Mouse (Mus musculus) hindbrain, embryonic 10.5 days (tissue): ENCODE measurements at regions not wholly inside any gene's neighbourhood (a gene's known extent, or its start where the extent isn't known, plus 50 kb on each side); places are given as distances from the start of the nearest gene placed in this dataset.
A peak's percentile ranks its signal among the peaks of the same experiment; 100 is the strongest.

Source experiments
- DNase-seq: peaks from one replicate; pipeline ENCODE4 v3.0.0-alpha.2; 2017; ENCODE audit warnings: low spot score
- H3K27ac ChIP-seq: fragments of 300-500 bp; sonication (generic); 2 replicates; pipeline ENCODE4 v1.5.1; 2016; ENCODE audit warnings: mild to moderate bottlenecking, moderate library complexity
- H3K27me3 ChIP-seq: fragments of 300-500 bp; sonication (generic); 2 replicates; pipeline ENCODE4 v1.6.1; 2016; ENCODE audit warnings: mild to moderate bottlenecking; ENCODE audit not compliant: poor library complexity, insufficient read depth, severe bottlenecking
- H3K36me3 ChIP-seq: fragments of 300-500 bp; sonication (generic); 2 replicates; pipeline ENCODE4 v1.6.1; 2016; ENCODE audit warnings: mild to moderate bottlenecking, moderate library complexity
- H3K4me1 ChIP-seq: fragments of 300-500 bp; sonication (generic); replicated peaks from 2 replicates; pipeline ENCODE4 v1.6.1; 2016; ENCODE audit warnings: mild to moderate bottlenecking
- H3K4me3 ChIP-seq: fragments of 300-500 bp; sonication (generic); 2 replicates; pipeline ENCODE4 v1.5.1; 2016; ENCODE audit warnings: mild to moderate bottlenecking, moderate library complexity
- H3K9me3 ChIP-seq: fragments of 300-500 bp; sonication (generic); 2 replicates; pipeline ENCODE4 v1.6.1; 2016; ENCODE audit warnings: mild to moderate bottlenecking, moderate library complexity
- WGBS: fragments of 180-500 bp; shearing (Covaris S2); methylation state at CpG from one replicate; pipeline ENCODE4 v1.1.7; 2016; 5-methylcytosine and 5-hydroxymethylcytosine counted together

DNA sequence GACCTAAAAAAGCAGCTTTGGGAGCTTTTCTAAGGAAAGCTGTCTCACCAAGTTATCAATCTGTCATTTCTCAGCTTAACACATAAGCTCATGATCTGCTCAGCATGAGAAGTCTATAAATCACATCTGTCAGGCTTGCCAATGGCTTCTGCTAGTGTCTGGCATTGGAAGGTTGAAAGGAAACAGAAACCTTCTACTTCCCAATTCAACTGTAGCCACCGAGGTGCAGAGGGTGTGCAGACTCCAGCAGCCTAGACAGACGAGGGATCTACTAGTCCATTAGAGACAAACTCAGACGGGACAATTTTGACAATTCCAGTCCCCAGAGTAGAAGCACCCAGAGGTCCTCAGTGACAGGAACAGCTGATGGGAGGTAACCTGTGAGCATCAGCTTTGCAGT, 103.0 kb downstream of the Nab1 start:
- WGBS: 64% methylated on average over 3 of the region's 3 CpGs
- no peak overlapping the region for H3K4me3 ChIP-seq
- no peaks in the 10 kb centered on the region for H3K4me1 ChIP-seq
- DNase-seq: no peak
- H3K27ac ChIP-seq: no peak overlapping the region
- no peaks in the 10 kb centered on the region for H3K27me3 ChIP-seq
- H3K9me3 ChIP-seq: no peaks in the 10 kb centered on the region
- H3K36me3 ChIP-seq: no peaks in the 10 kb centered on the region

DNA sequence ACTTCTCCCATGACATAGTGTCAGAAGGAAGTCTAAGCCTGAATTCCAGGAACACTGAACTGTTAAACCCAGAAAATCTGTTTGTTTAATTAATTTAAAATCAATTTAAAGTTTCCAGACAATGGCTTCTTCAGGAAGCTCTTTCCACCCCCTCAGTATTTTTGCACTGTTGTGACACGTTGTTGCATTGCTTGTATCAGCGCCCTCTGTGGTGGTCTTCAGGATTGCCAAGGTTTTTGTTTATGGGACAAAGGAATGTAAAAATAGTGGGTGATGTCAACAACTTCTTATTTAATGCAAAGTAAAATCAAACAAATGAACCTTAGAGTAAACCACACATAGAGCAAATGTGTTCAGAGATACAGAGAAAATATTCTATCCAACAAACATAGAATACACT, 107.5 kb downstream of the Nab1 start:
- WGBS: 40% methylated on average over 2 of the region's 2 CpGs
- no peaks in the 10 kb centered on the region for H3K27me3 ChIP-seq
- no peaks in the 10 kb centered on the region for H3K4me1 ChIP-seq
- DNase-seq: peak; percentile 4
- H3K9me3 ChIP-seq: no peaks in the 10 kb centered on the region
- no peak overlapping the region for H3K4me3 ChIP-seq
- H3K36me3 ChIP-seq: no peaks in the 10 kb centered on the region
- no peak overlapping the region for H3K27ac ChIP-seq

DNA sequence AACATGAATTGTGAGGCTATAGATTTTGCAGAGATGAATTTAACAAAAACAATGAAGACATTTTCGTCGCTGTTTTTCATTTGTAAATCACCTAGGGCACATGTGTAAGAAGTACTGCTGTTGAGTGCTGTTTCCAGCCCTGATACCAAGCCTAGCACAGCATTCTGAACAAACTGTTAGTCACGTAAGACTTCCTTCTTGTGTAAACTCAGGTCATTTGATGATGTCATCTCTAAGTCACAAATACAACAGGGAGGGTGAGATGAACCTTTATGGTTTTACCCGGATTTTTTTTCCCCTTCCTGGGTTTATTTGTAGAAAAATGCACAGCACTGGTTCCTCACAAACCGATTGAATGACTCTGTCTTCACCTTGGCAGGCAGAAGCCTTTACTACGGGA, 111.6 kb downstream of the Nab1 start:
- DNase-seq: no peak
- 82% methylated on average over 6 of the region's 6 CpGs for WGBS
- no peaks in the 10 kb centered on the region for H3K9me3 ChIP-seq

DNA sequence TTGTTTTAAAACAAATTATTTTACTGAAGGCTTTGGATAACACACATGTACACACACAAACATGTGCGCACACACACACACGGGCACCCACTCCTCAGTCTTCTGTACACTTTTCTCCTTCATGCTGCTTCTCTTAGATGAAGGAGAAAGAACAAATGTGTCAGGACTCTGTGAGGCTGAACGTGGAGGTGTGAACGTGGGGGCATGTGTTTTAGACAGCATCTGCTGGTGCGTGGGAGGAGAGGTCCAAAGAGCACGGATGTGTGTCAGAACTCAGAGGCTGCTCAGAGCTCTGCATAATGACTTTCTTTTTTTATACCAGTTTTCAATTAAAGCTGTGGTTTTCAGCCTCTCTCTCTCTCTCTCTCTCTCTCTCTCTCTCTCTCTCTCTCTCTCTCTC, 112.4 kb downstream of the Nab1 start:
- Histone ChIP-seq H3K27me3 (no peaks in the 10 kb centered on the region), H3K9me3 (no peaks in the 10 kb centered on the region), H3K36me3 (no peaks in the 10 kb centered on the region), H3K27ac (no peak overlapping the region), H3K4me3 (no peak overlapping the region), H3K4me1 (no peaks in the 10 kb centered on the region)
- 77% methylated on average over 6 of the region's 6 CpGs for WGBS
- DNase-seq: no peak

More for the DNA sequence above, 111.6 kb downstream of the Nab1 start:
- H3K4me3 ChIP-seq: no peak overlapping the region
- H3K27ac ChIP-seq: no peak overlapping the region
- no peaks in the 10 kb centered on the region for H3K4me1 ChIP-seq
- H3K27me3 ChIP-seq: no peaks in the 10 kb centered on the region
- no peaks in the 10 kb centered on the region for H3K36me3 ChIP-seq

DNA sequence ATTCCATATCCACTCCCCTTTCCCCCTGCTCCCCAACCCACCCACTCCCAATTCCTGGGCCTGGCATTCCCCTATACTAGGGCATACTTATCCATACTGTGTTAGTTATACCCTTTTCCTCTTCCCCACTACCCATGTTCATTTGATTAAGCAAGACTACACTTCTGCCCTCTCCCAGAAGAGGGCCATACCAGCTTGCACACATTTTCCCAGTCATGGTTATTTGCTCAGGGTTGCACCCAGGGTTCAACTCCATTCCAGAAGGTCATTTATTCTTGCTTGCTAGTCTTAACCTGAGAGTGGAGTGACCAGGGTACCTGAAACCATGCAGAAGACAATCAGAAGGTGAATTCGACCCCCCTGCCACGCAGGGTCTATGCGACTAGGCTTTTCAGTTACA, 113.4 kb downstream of the Nab1 start:
- Histone ChIP-seq H3K4me3 (no peak overlapping the region), H3K4me1 (no peaks in the 10 kb centered on the region), H3K27me3 (no peaks in the 10 kb centered on the region), H3K27ac (no peak overlapping the region), H3K9me3 (no peaks in the 10 kb centered on the region), H3K36me3 (no peaks in the 10 kb centered on the region)
- WGBS: 89% methylated on average over 3 of the region's 3 CpGs
- no peak for DNase-seq

DNA sequence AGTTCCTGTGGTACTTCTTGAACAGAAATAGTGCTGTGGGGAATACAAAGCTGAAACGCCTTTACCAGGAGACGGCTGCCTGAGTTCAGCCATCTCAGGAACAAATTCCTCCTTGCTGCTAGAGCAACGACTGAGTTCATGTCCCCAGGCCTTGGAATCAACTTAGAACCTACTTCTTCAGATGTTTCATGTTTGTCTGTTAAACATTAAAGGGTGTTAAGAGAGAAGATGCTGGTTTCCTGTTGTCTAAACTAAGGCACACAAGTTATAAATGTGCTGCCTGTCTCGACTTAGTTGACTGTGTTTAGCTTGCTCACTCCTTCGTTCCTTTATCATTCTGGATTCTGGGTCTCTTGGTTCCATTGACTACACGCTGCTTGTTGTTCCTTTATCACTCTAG, 125.2 kb downstream of the Nab1 start:
- Histone ChIP-seq H3K9me3 (no peaks in the 10 kb centered on the region), H3K4me1 (no peaks in the 10 kb centered on the region), H3K27ac (no peak overlapping the region), H3K27me3 (no peaks in the 10 kb centered on the region), H3K4me3 (no peak overlapping the region), H3K36me3 (no peaks in the 10 kb centered on the region)
- 82% methylated on average over 6 of the region's 6 CpGs for whole genome bisulfite sequencing
- DNase-seq: no peak

DNA sequence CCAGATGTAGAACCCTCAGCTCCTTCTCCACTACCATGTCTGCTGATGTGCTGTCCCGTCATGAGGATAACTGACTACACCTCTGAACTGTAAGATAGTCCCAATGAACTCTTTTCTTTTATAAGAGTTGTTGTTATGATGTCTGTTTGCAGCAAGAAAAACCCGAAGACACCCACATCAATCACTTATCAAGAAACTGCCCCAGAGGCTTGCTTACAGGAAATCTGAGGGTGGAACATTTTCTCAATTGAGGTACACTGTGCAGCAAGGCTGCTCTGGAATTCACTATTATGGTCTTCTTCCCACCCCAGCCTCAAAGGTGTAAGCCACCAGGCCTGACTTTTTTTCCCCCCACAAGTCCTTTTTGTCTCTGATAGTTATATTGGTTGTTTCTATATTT, 125.8 kb downstream of the Nab1 start:
- H3K27me3 ChIP-seq: no peaks in the 10 kb centered on the region
- H3K36me3 ChIP-seq: no peaks in the 10 kb centered on the region
- H3K9me3 ChIP-seq: no peaks in the 10 kb centered on the region
- WGBS: 91% methylated on average over 2 of the region's 2 CpGs
- no peak for DNase-seq
- H3K4me3 ChIP-seq: no peak overlapping the region
- H3K27ac ChIP-seq: no peak overlapping the region
- no peaks in the 10 kb centered on the region for H3K4me1 ChIP-seq

DNA sequence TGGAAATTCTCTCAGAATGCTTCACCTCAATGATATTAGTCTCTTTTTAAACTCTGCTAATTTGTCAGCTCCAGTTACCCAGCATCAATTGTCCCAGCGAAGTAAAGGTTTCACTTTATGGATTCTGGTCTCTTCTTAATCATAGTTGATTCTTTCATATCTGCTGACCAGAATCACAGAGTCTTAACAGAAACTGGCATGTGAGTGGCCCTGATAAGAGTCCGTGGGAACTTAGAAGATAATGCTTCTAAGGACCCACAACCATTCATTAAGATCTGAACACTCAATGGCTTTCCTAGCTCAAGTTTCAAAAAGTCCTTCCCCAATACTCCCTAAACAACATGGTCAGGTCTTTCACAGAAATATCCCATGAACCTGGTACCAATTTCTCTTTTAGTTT, 126.7 kb downstream of the Nab1 start:
- 84% methylated on average over 2 of the region's 2 CpGs for WGBS
- Histone ChIP-seq H3K9me3 (no peaks in the 10 kb centered on the region), H3K36me3 (no peaks in the 10 kb centered on the region), H3K27ac (no peak overlapping the region), H3K27me3 (no peaks in the 10 kb centered on the region), H3K4me1 (no peaks in the 10 kb centered on the region), H3K4me3 (no peak overlapping the region)
- no peak for DNase-seq

DNA sequence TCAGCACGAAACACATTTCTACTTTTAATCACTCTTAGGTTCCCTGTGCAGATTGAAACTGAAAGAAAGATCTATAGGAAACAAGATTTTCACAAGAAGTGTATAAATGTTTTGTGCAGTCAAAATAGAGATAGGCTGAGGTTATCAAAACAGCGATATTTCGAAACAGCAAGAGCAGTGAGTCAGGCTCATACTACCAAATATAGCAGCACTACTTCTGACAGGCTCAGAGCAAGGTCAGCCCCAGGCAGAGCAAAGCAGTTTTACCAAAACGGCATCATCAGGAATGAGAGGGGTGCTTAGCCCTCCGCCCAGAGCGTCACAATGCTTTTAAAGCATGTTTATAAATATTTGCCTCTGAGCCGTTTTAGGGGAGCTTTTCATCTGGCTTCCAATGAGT, 133.4 kb upstream of the Gls start:
- H3K4me3 ChIP-seq: no peak overlapping the region
- 89% methylated on average over 7 of the region's 7 CpGs for WGBS
- no peaks in the 10 kb centered on the region for H3K27me3 ChIP-seq
- DNase-seq: no peak
- no peaks in the 10 kb centered on the region for H3K9me3 ChIP-seq
- H3K36me3 ChIP-seq: no peaks in the 10 kb centered on the region
- H3K27ac ChIP-seq: no peak overlapping the region
- no peaks in the 10 kb centered on the region for H3K4me1 ChIP-seq

DNA sequence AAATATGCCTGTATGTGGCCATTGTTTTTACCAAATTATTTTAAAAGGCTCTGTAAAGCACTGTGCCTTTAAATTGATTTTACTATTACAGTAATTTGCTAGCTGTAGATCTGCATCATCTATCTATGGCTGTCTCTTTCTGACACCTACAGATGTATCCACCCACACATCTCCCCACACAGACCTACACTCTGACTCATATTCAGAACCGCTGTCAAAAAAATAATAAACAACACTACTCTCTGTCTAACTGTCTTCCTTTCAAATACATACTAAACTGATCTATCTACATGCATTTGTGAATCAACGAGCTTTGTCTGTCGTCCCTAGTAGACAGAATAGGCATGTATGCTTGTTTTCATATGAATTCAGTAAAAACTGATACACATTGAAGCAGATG, 130.6 kb upstream of the Gls start:
- WGBS: 87% methylated on average over 3 of the region's 3 CpGs
- H3K4me1 ChIP-seq: no peaks in the 10 kb centered on the region
- H3K4me3 ChIP-seq: no peak overlapping the region
- DNase-seq: no peak
- no peaks in the 10 kb centered on the region for H3K9me3 ChIP-seq
- H3K27me3 ChIP-seq: no peaks in the 10 kb centered on the region
- no peak overlapping the region for H3K27ac ChIP-seq
- no peaks in the 10 kb centered on the region for H3K36me3 ChIP-seq

DNA sequence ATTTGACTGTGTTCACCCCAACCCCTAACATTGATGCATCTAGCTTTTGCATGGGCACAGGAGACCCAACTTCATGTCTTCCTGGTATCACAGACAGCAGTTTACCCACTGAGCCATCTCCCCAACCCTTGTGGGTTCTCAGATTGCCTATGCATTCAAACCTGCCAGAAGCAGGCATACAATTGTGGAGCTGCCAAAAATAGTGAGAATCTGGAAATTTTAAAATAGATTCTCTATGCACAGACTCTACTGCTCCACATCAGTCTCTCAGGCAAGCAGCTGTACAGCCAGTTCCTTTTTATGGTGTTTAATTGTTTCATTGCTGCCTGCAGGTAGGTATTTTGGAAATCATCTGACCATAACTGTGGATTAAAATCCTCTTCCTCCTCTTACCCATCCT, 129.9 kb upstream of the Gls start:
- H3K4me3 ChIP-seq: no peak overlapping the region
- no peaks in the 10 kb centered on the region for H3K4me1 ChIP-seq
- no peak for DNase-seq
- no peak overlapping the region for H3K27ac ChIP-seq
- H3K9me3 ChIP-seq: no peaks in the 10 kb centered on the region
- no peaks in the 10 kb centered on the region for H3K27me3 ChIP-seq
- no peaks in the 10 kb centered on the region for H3K36me3 ChIP-seq

DNA sequence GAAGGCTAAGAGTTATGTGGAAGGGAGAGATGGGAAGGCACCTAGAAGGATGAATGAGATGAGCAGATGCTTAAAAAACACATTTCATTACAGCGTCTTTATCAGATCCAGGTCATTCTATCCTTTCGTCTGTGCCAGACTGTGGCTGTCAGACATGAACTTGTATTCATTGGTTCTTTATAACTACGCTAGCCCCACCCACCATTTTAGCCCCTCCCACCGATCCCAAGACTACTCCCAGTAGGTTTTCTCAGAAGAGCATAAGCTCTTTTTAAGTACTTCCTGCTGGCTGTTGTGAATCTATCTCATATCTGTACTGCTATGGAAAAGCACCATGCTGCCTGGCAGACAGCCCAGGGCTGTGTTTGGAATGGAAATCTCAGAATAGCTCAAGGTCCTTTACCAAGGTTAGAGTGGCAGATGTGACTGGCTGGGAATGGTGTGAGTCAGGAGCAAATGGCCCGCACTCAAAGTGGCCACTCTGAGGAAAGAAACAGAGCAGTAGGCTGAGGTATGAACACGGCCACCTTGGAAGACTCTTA, 121.1 kb upstream of the Gls start:
- Histone ChIP-seq H3K4me1 (no peaks in the 10 kb centered on the region), H3K4me3 (no peak overlapping the region), H3K27me3 (no peaks in the 10 kb centered on the region), H3K9me3 (no peaks in the 10 kb centered on the region), H3K36me3 (no peaks in the 10 kb centered on the region), H3K27ac (no peak overlapping the region)
- 90% methylated on average over 6 of the region's 6 CpGs for WGBS
- no peak for DNase-seq

DNA sequence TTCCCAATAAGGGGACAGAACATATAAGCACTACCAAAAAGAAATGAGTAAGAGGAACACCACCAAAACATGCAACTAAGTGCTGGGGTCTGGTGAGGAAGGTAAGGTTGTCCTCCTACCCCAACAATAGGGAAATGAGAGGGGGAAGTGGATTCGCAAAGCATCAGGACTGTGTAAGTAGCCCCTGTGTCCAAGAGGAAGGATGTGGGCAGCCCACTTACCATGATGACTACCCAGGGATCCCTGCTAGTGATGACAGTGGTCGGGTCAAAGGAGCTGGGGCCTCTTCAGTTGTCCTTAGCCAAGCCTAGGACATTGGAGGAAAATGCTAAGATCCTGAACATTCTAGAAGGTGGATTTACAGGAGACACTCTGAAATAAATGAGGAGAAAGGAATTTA, 109.1 kb upstream of the Gls start:
- 84% methylated on average over 2 of the region's 2 CpGs for WGBS
- Histone ChIP-seq H3K27me3 (no peaks in the 10 kb centered on the region), H3K4me1 (no peaks in the 10 kb centered on the region), H3K9me3 (no peaks in the 10 kb centered on the region), H3K36me3 (no peaks in the 10 kb centered on the region), H3K27ac (no peak overlapping the region), H3K4me3 (no peak overlapping the region)
- no peak for DNase-seq

DNA sequence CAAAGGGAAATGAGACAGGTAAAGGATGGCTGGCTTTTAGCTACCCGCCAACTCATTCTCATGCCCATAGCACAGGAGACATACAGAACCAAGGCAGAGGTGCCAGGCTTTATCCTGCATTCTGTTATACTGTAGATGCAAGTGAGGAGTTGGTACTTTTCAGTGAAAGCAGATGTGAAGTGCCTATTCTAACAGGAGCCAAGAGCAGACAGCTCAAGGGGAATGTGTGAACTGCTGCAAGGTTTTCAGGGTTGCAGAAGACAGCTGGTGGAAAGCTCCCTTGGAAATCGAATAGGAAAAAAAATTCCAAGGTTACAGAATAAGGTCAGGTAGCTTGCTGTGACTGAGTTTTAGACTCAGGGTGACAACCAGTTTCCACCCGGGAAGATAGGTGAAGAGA, 105.7 kb upstream of the Gls start:
- no peaks in the 10 kb centered on the region for H3K9me3 ChIP-seq
- no peaks in the 10 kb centered on the region for H3K27me3 ChIP-seq
- no peaks in the 10 kb centered on the region for H3K4me1 ChIP-seq
- WGBS: 76% methylated on average over 3 of the region's 3 CpGs
- no peak overlapping the region for H3K4me3 ChIP-seq
- no peak for DNase-seq
- no peak overlapping the region for H3K27ac ChIP-seq
- H3K36me3 ChIP-seq: no peaks in the 10 kb centered on the region
